Mouse (Mus musculus) left cerebral cortex, postnatal 25 days (tissue): ENCODE measurements at regions not wholly inside any gene's neighbourhood (a gene's known extent, or its start where the extent isn't known, plus 50 kb on each side); places are given as distances from the start of the nearest gene placed in this dataset.

ENCODE experiments used
- DNase-seq, 2 experiments: peaks; one replicate each; pipeline ENCODE4 v3.0.0; 2022; ENCODE audit warnings: low spot score in 2 of 2, mixed read lengths in 1 of 2
- intact Hi-C: fragments of 180-260 bp; cut with DNase I; formaldehyde crosslinking; loops from one replicate; pipeline ENCODE4 v1.15.1; 2025

DNA sequence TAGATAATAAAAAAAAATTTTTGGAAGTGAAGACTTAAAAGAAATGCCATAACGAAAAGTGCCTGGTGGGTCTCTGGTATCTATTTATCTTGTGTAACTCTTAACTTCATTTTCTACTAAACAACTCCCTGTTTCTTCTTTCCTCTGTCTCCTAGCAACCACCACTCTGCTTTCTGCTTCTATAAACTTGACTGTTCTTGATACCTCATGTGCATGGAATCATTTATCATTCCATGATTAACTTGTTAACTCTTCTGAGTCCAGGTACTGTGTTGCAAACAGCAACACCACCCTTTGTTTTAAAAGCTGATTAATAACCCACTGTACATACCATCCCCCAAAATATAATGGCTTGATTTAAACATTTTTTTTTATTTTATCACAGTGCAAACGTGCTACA, 325.0 kb downstream of the Mettl4 start:
- DNase-seq: no peak
- intact Hi-C loops: no loop called here

DNA sequence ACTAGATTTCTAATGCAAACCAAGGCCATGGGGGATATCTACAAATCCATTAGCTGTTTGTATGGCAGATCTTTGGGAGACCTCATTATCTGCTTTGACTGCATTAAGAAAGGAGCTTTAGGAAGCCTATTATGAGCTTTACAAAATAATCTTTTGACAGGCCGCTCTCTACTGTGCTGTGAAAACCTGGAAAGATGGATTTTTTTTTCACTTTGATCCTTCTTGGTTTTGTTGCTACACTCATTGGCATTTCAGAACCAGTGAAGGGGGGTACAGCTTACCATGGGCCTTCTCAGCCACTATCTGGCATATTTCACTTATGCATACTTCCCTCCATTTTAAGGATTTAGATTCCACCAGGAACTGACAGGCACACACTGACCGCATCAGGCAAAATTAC, 366.8 kb downstream of the Mettl4 start:
- no peak for DNase-seq
- intact Hi-C loops: no loop called here

- no peak for DNase-seq
- intact Hi-C loops: no loop called here
Measured at GRCm38 (mm10) chr17:94335688-94336087, 414.1 kb downstream of the Mettl4 start.

DNA sequence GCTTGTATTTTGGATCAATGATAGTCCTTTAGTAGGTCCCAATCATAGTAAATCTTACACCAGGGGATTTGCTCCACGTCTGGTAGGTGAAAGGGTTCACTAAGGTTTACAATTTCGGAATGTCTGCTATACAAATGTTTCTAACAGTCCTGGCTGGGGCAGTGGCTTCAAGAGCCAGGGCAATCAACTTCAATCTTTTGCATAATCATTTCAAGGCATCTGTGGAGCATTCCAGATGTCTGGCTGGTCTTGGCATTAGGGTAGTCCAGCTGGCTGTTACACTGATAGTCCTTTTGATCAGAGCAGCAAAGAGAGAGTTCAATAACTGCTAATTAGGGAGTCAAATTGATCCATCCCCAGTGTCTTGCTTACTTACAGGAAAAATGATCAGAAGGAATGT, 423.6 kb downstream of the Mettl4 start:
- DNase-seq: no peak
- intact Hi-C loops: no loop called here

DNA sequence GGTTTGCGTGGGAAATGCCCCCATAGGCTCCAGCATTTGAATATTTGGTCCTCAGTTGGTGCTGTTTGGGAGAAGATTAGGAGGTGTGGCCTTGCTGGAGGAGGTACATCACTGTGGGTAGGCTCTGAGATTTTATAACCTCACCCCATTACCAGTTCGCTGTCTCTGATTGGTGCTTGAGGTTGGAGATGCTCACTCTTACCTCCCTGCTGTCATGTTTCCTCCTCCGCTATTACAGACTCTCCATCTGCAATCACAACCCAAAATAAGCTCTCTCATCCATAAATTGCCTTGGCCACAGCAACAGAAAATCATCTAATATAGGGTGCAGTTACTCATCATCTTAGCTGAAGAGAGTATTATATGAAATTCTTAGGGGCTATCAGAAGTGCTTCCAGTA, 458.6 kb downstream of the Mettl4 start:
- DNase-seq: peak in 1 of 2 experiments; percentile 37

DNA sequence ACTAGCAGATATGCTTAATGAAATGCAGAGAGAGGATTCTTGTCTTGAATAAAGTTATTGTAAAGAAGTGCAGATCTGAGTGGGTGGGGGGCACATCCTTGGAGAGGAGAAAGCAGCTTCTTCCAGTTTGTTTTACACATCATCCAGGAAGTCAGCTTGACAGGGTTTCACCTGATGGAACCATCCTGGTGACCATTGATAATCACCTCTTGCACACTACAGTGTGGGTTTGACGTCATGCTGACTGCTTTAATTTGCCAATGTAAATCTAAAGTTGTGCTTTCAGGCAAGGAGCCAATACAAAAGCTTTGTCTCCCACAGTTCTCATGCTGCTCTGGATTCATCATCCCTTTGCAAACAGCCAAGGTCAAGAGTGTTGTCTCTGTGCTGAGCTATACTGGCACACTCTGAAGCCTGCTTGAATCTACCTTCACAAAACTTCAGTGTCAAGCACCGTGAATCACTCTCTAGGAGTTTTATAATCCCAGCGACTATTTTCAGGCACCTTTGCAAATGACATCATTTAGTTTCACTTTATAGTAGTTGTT, 462.1 kb downstream of the Mettl4 start:
- intact Hi-C loops: no loop called here
- DNase-seq: no peak

More for the DNA sequence above, 458.6 kb downstream of the Mettl4 start:
- intact Hi-C loops: no loop called here

DNA sequence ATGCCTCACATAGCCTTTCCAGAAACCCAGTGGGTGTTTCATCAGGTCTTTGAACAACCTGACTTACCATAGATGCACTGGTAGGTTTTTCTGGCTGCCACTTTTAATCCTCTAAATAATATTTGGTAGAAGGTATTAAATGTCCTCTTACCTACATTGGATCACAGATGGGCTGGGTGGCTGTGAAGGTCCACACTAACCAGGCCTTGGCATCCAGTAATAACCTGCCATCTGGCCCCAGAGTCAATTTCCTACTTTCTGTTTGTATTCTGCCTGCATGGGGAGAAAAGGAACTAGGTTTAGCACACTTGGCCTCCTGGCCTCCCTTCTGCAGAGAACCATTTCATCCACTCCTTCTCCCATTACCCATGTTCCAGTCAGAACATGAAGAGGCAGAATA, 473.0 kb downstream of the Mettl4 start:
- DNase-seq: no peak
- intact Hi-C loops: no loop called here

GRCm38 (mm10) chr17:94269756-94270155, 480.1 kb downstream of the Mettl4 start:
- intact Hi-C loops: no loop called here
- DNase-seq: peak in 1 of 2 experiments; percentile 19

DNA sequence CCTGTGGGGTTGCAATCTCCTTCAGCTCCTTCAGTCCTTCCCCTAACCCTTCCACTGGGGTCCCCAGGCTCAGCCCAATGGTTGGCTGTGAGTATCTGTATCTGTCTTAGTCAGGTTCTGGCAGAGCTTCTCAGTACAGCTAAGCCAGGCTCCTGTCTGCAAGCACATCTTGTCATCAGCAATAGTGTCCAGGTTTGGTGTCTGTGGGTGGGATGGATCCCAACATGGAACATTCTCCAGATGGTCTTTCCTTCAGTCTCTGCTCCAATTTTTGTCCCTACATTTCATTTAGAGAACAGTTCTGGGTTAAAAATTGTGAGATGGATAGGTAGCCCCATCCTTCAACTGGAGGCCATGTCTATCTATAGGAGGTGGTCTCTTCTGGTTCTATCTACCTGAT, 494.2 kb downstream of the Mettl4 start:
- DNase-seq: peak; percentile 30 to 89
- intact Hi-C loops: loop anchor here (2.0 kb wide), 1 partner anchor 123 kb away; no protein-coding TSS in a partner anchor

- intact Hi-C loops: loop anchor here (1.0 to 2.0 kb wide), 2 partner anchors 28 to 122 kb away; no protein-coding TSS in a partner anchor
- peak; percentile 40 to 93 for DNase-seq
Measured at GRCm38 (mm10) chr17:94254801-94255200, 495.0 kb downstream of the Mettl4 start.

DNA sequence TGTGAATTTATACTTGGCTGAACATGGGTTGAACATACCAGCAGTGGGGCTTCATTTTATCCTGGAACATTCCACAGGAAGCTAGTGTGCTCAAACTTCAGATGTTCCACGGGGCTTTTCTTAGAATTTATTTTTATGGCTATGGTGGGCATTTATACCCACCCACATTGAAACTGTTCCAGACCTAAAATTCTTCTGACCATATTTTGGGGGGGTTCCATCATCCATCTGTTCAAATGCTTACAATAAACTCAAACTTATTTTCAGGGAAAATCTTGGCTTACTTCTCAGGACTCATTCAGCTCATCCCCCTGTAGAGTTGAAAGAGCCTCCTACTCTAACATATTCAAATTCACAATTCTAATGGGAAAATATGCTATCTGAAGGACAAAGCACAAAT, 506.0 kb downstream of the Mettl4 start:
- intact Hi-C loops: loop anchor here (5.0 kb wide), 3 partner anchors 72 to 647 kb away; no protein-coding TSS in a partner anchor
- peak; percentile 3 to 82 for DNase-seq

DNA sequence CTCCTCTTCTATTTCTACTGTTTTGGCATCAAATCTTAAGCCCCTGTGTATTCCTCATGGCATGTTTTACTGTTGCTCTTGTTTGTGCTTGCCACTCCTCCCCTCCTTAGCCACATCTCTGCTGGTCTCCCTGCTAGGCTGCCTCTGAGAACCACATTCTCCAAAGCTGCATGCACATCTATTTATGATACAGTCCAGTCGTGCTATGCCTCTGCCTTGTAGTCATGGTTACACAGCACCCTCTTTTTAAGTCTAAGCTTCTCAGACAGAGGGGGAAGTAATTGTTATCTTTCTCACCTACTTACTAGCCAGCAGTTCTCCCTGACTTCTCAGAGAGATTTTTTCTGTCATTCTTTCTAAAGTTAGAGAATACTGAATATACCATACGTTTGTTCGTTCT, 523.7 kb downstream of the Mettl4 start:
- DNase-seq: peak; percentile 9 to 89
- intact Hi-C loops: loop anchor here (1.0 kb wide), 1 partner anchor 28 kb away; no protein-coding TSS in a partner anchor
